Mouse (Mus musculus) MEL (cell line): Measurements from ENCODE around the gene Ddb1. TPM values are rescaled to one million over a fixed set of nuclear protein-coding genes. Genes with fewer than 3 reads are reported as not detected.

ENCODE experiments used
- DNase-seq: peaks from one replicate; pipeline ENCODE4 v3.0.0; 2011; ENCODE audit warnings: low read depth, low spot score
- H3K27ac ChIP-seq: 2 replicates; pipeline ENCODE4 v1.5.1; 2012; ENCODE audit warnings: low read depth, mild to moderate bottlenecking, control low read depth, low read length, moderate library complexity; ENCODE audit not compliant: control insufficient read depth
- H3K27me3 ChIP-seq, 2 experiments: fragments of 150-350 bp in 1 of 2; sonication (generic) in 1 of 2; 2 replicates each; pipeline ENCODE4 v1.6.1; 2012; ENCODE audit warnings: low read length in 2 of 2, mild to moderate bottlenecking in 2 of 2, improper control_type of control experiment in 1 of 2, moderate library complexity in 1 of 2; ENCODE audit not compliant: insufficient read depth in 2 of 2, control insufficient read depth in 1 of 2
- H3K36me3 ChIP-seq, 2 experiments: 2 replicates each; pipeline ENCODE4 v1.6.1; 2012 to 2014; ENCODE audit warnings: low read length in 2 of 2, improper control_type of control experiment in 1 of 2, inconsistent platforms in 1 of 2, mild to moderate bottlenecking in 1 of 2; ENCODE audit not compliant: insufficient read depth in 2 of 2, control insufficient read depth in 1 of 2
- H3K4me1 ChIP-seq, 2 experiments: fragments of 150-350 bp in 1 of 2; sonication (generic) in 1 of 2; 2 replicates each; pipeline ENCODE4 v1.6.1; 2012; ENCODE audit warnings: low read length in 2 of 2, improper control_type of control experiment in 1 of 2, mild to moderate bottlenecking in 1 of 2; ENCODE audit not compliant: insufficient read depth in 2 of 2, control insufficient read depth in 1 of 2
- H3K4me3 ChIP-seq, 2 experiments: fragments of 150-350 bp in 1 of 2; sonication (generic) in 1 of 2; 2 replicates each; pipeline ENCODE4 v1.5.1; 2012; ENCODE audit warnings: low read depth in 2 of 2, low read length in 2 of 2, mild to moderate bottlenecking in 2 of 2, moderate library complexity in 2 of 2, control low read depth in 1 of 2, improper control_type of control experiment in 1 of 2; ENCODE audit not compliant: control insufficient read depth in 1 of 2, insufficient read depth in 1 of 2
- H3K79me2 ChIP-seq: 2 replicates; pipeline ENCODE4 v1.6.1; 2012; ENCODE audit warnings: mild to moderate bottlenecking, low read length, moderate library complexity; ENCODE audit not compliant: control insufficient read depth, poor library complexity, insufficient read depth
- H3K9ac ChIP-seq: 2 replicates; pipeline ENCODE4 v1.6.1; 2012; ENCODE audit warnings: low read depth, mild to moderate bottlenecking, control low read depth, low read length, moderate library complexity; ENCODE audit not compliant: control insufficient read depth, poor library complexity, severe bottlenecking
- H3K9me3 ChIP-seq: fragments of 150-350 bp; sonication (generic); replicated peaks from 2 replicates; pipeline ENCODE4 v1.6.1; 2012; ENCODE audit warnings: mild to moderate bottlenecking, low read length, improper control_type of control experiment, moderate library complexity; ENCODE audit not compliant: insufficient read depth
- BHLHE40 ChIP-seq: IDR thresholded peaks from 2 replicates; pipeline ENCODE4 v1.6.1; 2012; ENCODE audit warnings: low read depth, mild to moderate bottlenecking, inconsistent platforms, low read length, improper control_type of control experiment, borderline replicate concordance
- CHD1 ChIP-seq: IDR thresholded peaks from 2 replicates; pipeline ENCODE4 v1.6.1; 2012; ENCODE audit warnings: low read depth, mild to moderate bottlenecking, inconsistent platforms, low read length, improper control_type of control experiment
- CHD2 ChIP-seq: IDR thresholded peaks from 2 replicates; pipeline ENCODE4 v1.6.1; 2011; ENCODE audit warnings: low read length, improper control_type of control experiment
- CTCF ChIP-seq, 3 experiments: IDR thresholded peaks in 2 of 3; conservative IDR thresholded peaks in 1 of 3; 2 replicates each; pipeline ENCODE4 v1.5.1; 2011 to 2012; ENCODE audit warnings: low read length in 3 of 3, low read depth in 2 of 3, mild to moderate bottlenecking in 2 of 3, improper control_type of control experiment in 1 of 3, inconsistent platforms in 1 of 3, mixed read lengths in 1 of 3, moderate library complexity in 1 of 3; ENCODE audit not compliant: control insufficient read depth in 1 of 3, insufficient read depth in 1 of 3, poor library complexity in 1 of 3, severe bottlenecking in 1 of 3
- E2F4 ChIP-seq: IDR thresholded peaks from 2 replicates; pipeline ENCODE4 v1.6.1; 2011; ENCODE audit warnings: low read depth, low read length, improper control_type of control experiment, borderline replicate concordance
- ELF1 ChIP-seq: IDR thresholded peaks from 2 replicates; pipeline ENCODE4 v1.6.1; 2014; ENCODE audit warnings: low read depth, mild to moderate bottlenecking, inconsistent platforms, low read length, improper control_type of control experiment, moderate library complexity
- EP300 ChIP-seq, 2 experiments: IDR thresholded peaks; 2 replicates each; pipeline ENCODE4 v1.6.1; 2011; ENCODE audit warnings: improper control_type of control experiment in 2 of 2, low read length in 2 of 2, low read depth in 1 of 2, mild to moderate bottlenecking in 1 of 2
- ETS1 ChIP-seq: IDR thresholded peaks from 2 replicates; pipeline ENCODE4 v1.6.1; 2012; ENCODE audit warnings: low read depth, mild to moderate bottlenecking, inconsistent platforms, low read length, improper control_type of control experiment, moderate library complexity
- GABPA ChIP-seq: IDR thresholded peaks from 2 replicates; pipeline ENCODE4 v1.6.1; 2012; ENCODE audit warnings: low read depth, mild to moderate bottlenecking, inconsistent platforms, low read length, improper control_type of control experiment, moderate library complexity
- GATA1 ChIP-seq: IDR thresholded peaks from 2 replicates; pipeline ENCODE4 v1.6.1; 2011; ENCODE audit warnings: low read depth, low read length, improper control_type of control experiment
- JUND ChIP-seq: IDR thresholded peaks from 2 replicates; pipeline ENCODE4 v1.6.1; 2011; ENCODE audit warnings: low read depth, mild to moderate bottlenecking, improper control_type of control experiment, low read length
- MAFK ChIP-seq: IDR thresholded peaks from 2 replicates; pipeline ENCODE4 v1.6.1; 2011; ENCODE audit warnings: low read depth, mild to moderate bottlenecking, low read length, improper control_type of control experiment, borderline replicate concordance
- MAX ChIP-seq: IDR thresholded peaks from 2 replicates; pipeline ENCODE4 v1.6.1; 2011; ENCODE audit warnings: low read length, improper control_type of control experiment
- MAZ ChIP-seq: IDR thresholded peaks from 2 replicates; pipeline ENCODE4 v1.6.1; 2012; ENCODE audit warnings: low read depth, mild to moderate bottlenecking, inconsistent platforms, low read length, improper control_type of control experiment
- MYB ChIP-seq: IDR thresholded peaks from 2 replicates; pipeline ENCODE4 v1.6.1; 2011; ENCODE audit warnings: mild to moderate bottlenecking, low read depth, low read length, improper control_type of control experiment
- MYC ChIP-seq: IDR thresholded peaks from 2 replicates; pipeline ENCODE4 v1.6.1; 2011; ENCODE audit warnings: low read depth, mild to moderate bottlenecking, low read length, improper control_type of control experiment, moderate library complexity
- NELFE ChIP-seq: IDR thresholded peaks from 2 replicates; pipeline ENCODE4 v1.6.1; 2011; ENCODE audit warnings: low read depth, low read length, improper control_type of control experiment
- POLR2A ChIP-seq, 2 experiments: IDR thresholded peaks; 2 replicates each; pipeline ENCODE4 v1.6.1; 2011 to 2012; ENCODE audit warnings: low read length in 2 of 2, mild to moderate bottlenecking in 2 of 2, control low read depth in 1 of 2, improper control_type of control experiment in 1 of 2, low read depth in 1 of 2, moderate library complexity in 1 of 2; ENCODE audit not compliant: control insufficient read depth in 1 of 2, insufficient read depth in 1 of 2, poor library complexity in 1 of 2
- POLR2AphosphoS2 ChIP-seq: IDR thresholded peaks from 2 replicates; pipeline ENCODE4 v1.6.1; 2011; ENCODE audit warnings: low read length, improper control_type of control experiment
- POLR2AphosphoS5 ChIP-seq: IDR thresholded peaks from 2 replicates; pipeline ENCODE4 v1.6.1; 2012; ENCODE audit warnings: low read depth, borderline replicate concordance, mild to moderate bottlenecking, inconsistent platforms, low read length, moderate library complexity, mixed read lengths
- RAD21 ChIP-seq: IDR thresholded peaks from 2 replicates; pipeline ENCODE4 v1.6.1; 2011; ENCODE audit warnings: mild to moderate bottlenecking, low read depth, low read length, improper control_type of control experiment
- RCOR1 ChIP-seq: IDR thresholded peaks from 2 replicates; pipeline ENCODE4 v1.6.1; 2012; ENCODE audit warnings: low read depth, mild to moderate bottlenecking, inconsistent platforms, low read length, improper control_type of control experiment
- SIN3A ChIP-seq: IDR thresholded peaks from 2 replicates; pipeline ENCODE4 v1.6.1; 2012; ENCODE audit warnings: low read length, improper control_type of control experiment, inconsistent platforms
- SMC3 ChIP-seq: IDR thresholded peaks from 2 replicates; pipeline ENCODE4 v1.6.1; 2011; ENCODE audit warnings: low read depth, low read length, improper control_type of control experiment
- TBP ChIP-seq: IDR thresholded peaks from 2 replicates; pipeline ENCODE4 v1.8.0; 2011; ENCODE audit warnings: low read depth, low read length, improper control_type of control experiment
- UBTF ChIP-seq: IDR thresholded peaks from 2 replicates; pipeline ENCODE4 v1.6.1; 2012; ENCODE audit warnings: low read depth, mild to moderate bottlenecking, inconsistent platforms, low read length, improper control_type of control experiment, moderate library complexity, borderline replicate concordance; ENCODE audit not compliant: insufficient read depth
- USF1 ChIP-seq: IDR thresholded peaks from 2 replicates; pipeline ENCODE4 v1.6.1; 2014; ENCODE audit warnings: low read depth, mild to moderate bottlenecking, inconsistent platforms, low read length, improper control_type of control experiment, moderate library complexity
- USF2 ChIP-seq, 2 experiments: IDR thresholded peaks; 2 replicates each; pipeline ENCODE4 v1.6.1; 2011 to 2012; ENCODE audit warnings: improper control_type of control experiment in 2 of 2, low read length in 2 of 2, borderline replicate concordance in 1 of 2, inconsistent platforms in 1 of 2, low read depth in 1 of 2, mild to moderate bottlenecking in 1 of 2; ENCODE audit not compliant: insufficient read depth in 1 of 2
- ZC3H11A ChIP-seq: IDR thresholded peaks from 2 replicates; pipeline ENCODE4 v1.6.1; 2012; ENCODE audit warnings: low read depth, mild to moderate bottlenecking, inconsistent platforms, low read length, improper control_type of control experiment
- ZKSCAN1 ChIP-seq: IDR thresholded peaks from 2 replicates; pipeline ENCODE4 v1.6.1; 2012; ENCODE audit warnings: low read depth, mild to moderate bottlenecking, inconsistent platforms, low read length, improper control_type of control experiment, moderate library complexity
- ZMIZ1 ChIP-seq: IDR thresholded peaks from 2 replicates; pipeline ENCODE4 v1.6.1; 2012; ENCODE audit warnings: low read depth, mild to moderate bottlenecking, inconsistent platforms, low read length, improper control_type of control experiment, moderate library complexity
- polyA plus RNA-seq, 2 experiments: library from polyadenylated mRNA; stranded (reverse) in 1 of 2; unstranded in 1 of 2; fragments of >175 nt in 1 of 2; fragments of >200 nt in 1 of 2; gene quantifications; 2 replicates each; pipeline versions ENCODE4 v1.2.1 to v1.2.4; 2012; ENCODE audit warnings: low replicate concordance in 2 of 2, low read depth in 1 of 2; ENCODE audit not compliant: insufficient read length in 2 of 2, insufficient read depth in 1 of 2, missing spikeins in 1 of 2
- total RNA-seq: library from RNA; depleted of rRNA; stranded (reverse); fragments of 300-350 nt; gene quantifications from 2 replicates; pipeline ENCODE4 v1.2.3, GENCODE M21; 2012

Ddb1 gene
- total and polyA plus RNA-seq, 3 experiments, result 116 to 459 (median 365) TPM

DNA sequence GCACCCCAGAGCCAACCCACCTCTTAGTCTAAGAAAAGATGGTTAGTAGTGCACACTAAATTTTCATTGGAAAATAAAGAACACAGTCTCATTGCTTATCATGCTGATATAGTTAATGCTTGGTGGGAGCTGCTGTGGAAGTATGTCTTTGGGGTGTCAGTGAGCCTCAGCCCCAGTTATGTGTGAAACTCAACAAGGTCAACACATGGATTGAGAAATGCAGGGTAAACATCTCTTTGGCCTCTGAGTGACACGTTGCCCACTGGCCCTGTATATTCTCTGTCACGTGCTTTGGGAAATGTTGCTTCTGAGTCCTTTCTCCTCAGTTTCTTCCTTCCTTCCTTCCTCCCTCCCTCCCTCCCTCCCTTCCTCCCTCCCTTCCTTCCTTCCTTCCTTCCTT is 53.3 kb downstream of the Ddb1 start:
- DNase-seq, result no peak
- no peaks in the 10 kb centered on the region for H3K27me3 ChIP-seq
- no peak overlapping the region for H3K4me3 ChIP-seq
- no peak for TF ChIP-seq CHD2
- no peak for TF ChIP-seq USF2 (IDR thresholded peaks at IDR 0.05; ENCODE audit: borderline replicate concordance in 1 of 2, insufficient read depth in 1 of 2, low read depth in 1 of 2, low read length in 2 of 2)
- no peak for TF ChIP-seq ZMIZ1
- TF ChIP-seq SMC3, result no peak
- TF ChIP-seq ZC3H11A, result no peak
- TF ChIP-seq ETS1, result no peak
- TF ChIP-seq MYC, result no peak
- no peak for TF ChIP-seq SIN3A
- no peak for TF ChIP-seq E2F4
- no peak for TF ChIP-seq MAFK
- TF ChIP-seq ZKSCAN1, result no peak
- TF ChIP-seq UBTF, result no peak
- no peak for TF ChIP-seq ELF1
- TF ChIP-seq POLR2AphosphoS2, result no peak
- no peak for TF ChIP-seq USF1
- no peak for TF ChIP-seq TBP
- no peak for TF ChIP-seq MAZ
- TF ChIP-seq CTCF (IDR thresholded peaks at IDR 0.05 in 2 of 3, conservative IDR thresholded peaks at IDR 0.05 in 1 of 3; ENCODE audit: control insufficient read depth in 1 of 3, insufficient read depth in 1 of 3, low read depth in 2 of 3, low read length in 3 of 3, poor library complexity in 1 of 3, severe bottlenecking in 1 of 3), result no peak
- no peak for TF ChIP-seq EP300 (IDR thresholded peaks at IDR 0.05; ENCODE audit: low read depth in 1 of 2, low read length in 2 of 2)
- no peak for TF ChIP-seq RAD21
- H3K27ac ChIP-seq, result no peak overlapping the region
- no peaks in the 10 kb centered on the region for H3K79me2 ChIP-seq
- H3K36me3 ChIP-seq, result peaks cover 0 to 31% of the 10 kb centered on the region in 2 experiments; a peak in 2 of 4 replicates
- H3K4me1 ChIP-seq, result peaks cover 8 to 23% of the 10 kb centered on the region in 2 experiments; a peak in 3 of 4 replicates
- no peak overlapping the region for H3K9ac ChIP-seq
- no peaks in the 10 kb centered on the region for H3K9me3 ChIP-seq

DNA sequence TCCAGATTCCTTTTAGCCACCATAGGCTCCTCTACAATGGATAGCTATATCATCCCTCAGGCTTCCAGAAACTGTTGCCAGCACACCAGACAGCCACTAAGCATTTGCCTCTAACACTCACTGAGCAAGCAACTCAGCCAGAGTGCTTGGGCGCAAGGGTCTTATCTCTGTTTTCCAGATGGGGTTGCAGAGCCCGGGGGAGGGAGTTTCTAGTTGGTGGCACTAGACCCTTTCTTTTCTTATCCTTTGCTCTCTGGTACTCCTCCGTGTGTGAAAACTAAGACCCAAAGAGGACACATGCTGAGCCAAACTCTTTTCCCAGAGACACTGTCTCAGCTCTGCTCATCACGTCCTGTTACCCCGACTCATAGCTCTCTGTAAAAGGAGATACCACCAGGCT is 56.2 kb downstream of the Ddb1 start:
- peaks cover 0 to 33% of the 10 kb centered on the region in 2 experiments; a peak in 2 of 4 replicates for H3K36me3 ChIP-seq
- H3K9me3 ChIP-seq, result no peaks in the 10 kb centered on the region
- H3K79me2 ChIP-seq, result no peaks in the 10 kb centered on the region
- peak overlapping the region; percentile 56 for H3K9ac ChIP-seq
- peak overlapping the region; percentile 100 for H3K27ac ChIP-seq
- 0 out of 4 replicates have a peak overlapping the region, but pooled peaks of 1 of the 2 experiments have one; percentile 11 for H3K4me3 ChIP-seq
- peaks cover 8 to 23% of the 10 kb centered on the region in 2 experiments; a peak in 3 of 4 replicates for H3K4me1 ChIP-seq
- H3K27me3 ChIP-seq, result no peaks in the 10 kb centered on the region
- DNase-seq, result peak; percentile 96
- no peak for TF ChIP-seq ZMIZ1
- TF ChIP-seq MYB, result peak; percentile 37; the same call in 1 of the 2 replicates
- peak; percentile 86; the same call in 1 of the 2 replicates for TF ChIP-seq ETS1
- TF ChIP-seq POLR2AphosphoS5, result no peak
- no peak for TF ChIP-seq BHLHE40
- TF ChIP-seq JUND, result 0 out of 2 replicates have a peak, but pooled peaks have one; percentile 29
- TF ChIP-seq UBTF, result no peak
- no peak for TF ChIP-seq USF1
- 0 out of 4 replicates have a peak, but pooled peaks of 1 of the 2 experiments have one; percentile 15 for TF ChIP-seq POLR2A (IDR thresholded peaks at IDR 0.05; ENCODE audit: control insufficient read depth in 1 of 2, insufficient read depth in 1 of 2, low read depth in 1 of 2, low read length in 2 of 2, poor library complexity in 1 of 2)
- no peak for TF ChIP-seq NELFE
- no peak for TF ChIP-seq RAD21
- TF ChIP-seq ZKSCAN1, result no peak
- no peak for TF ChIP-seq POLR2AphosphoS2
- peak; percentile 96 for TF ChIP-seq GATA1
- TF ChIP-seq CHD1, result no peak
- TF ChIP-seq MAX, result no peak
- TF ChIP-seq CHD2, result no peak
- peak; percentile 75 for TF ChIP-seq RCOR1
- TF ChIP-seq GABPA, result no peak
- no peak for TF ChIP-seq ELF1
